Mouse (Mus musculus) embryonic facial prominence, embryonic 15.5 days (tissue): ENCODE measurements around the gene Reg3a. TPM values are rescaled to one million over a fixed set of nuclear protein-coding genes. Genes with fewer than 3 reads are reported as not detected.
"Not testable (repeated sequence)": the region's sequence is repeated elsewhere in the genome, so short reads cannot be mapped to it uniquely, and the experiment has no call there.

ENCODE experiments used
- ATAC-seq: fragments of 200-750 bp; cut with Nextera tagmentation; 2 replicates; pipeline ENCODE4 v1.8.0; 2017; ENCODE audit warnings: low read depth, moderate TSS enrichment; ENCODE audit not compliant: insufficient number of reproducible peaks, low FRiP score, low TSS enrichment
- H3K27ac ChIP-seq: fragments of 300-500 bp; sonication (generic); replicated peaks from 2 replicates; pipeline ENCODE4 v1.5.1; 2015; ENCODE audit warnings: mild to moderate bottlenecking, inconsistent platforms
- H3K27me3 ChIP-seq: fragments of 300-500 bp; sonication (generic); 2 replicates; pipeline ENCODE4 v1.6.1; 2015; ENCODE audit warnings: inconsistent platforms
- H3K36me3 ChIP-seq: fragments of 300-500 bp; sonication (generic); 2 replicates; pipeline ENCODE4 v1.6.1; 2015; ENCODE audit warnings: mild to moderate bottlenecking, inconsistent platforms
- H3K4me1 ChIP-seq: fragments of 300-500 bp; sonication (generic); 2 replicates; pipeline ENCODE4 v1.6.1; 2015; ENCODE audit warnings: inconsistent platforms
- H3K4me2 ChIP-seq: fragments of 300-500 bp; sonication (generic); replicated peaks from 2 replicates; pipeline ENCODE4 v1.6.1; 2015; ENCODE audit warnings: mild to moderate bottlenecking, inconsistent platforms
- H3K4me3 ChIP-seq: fragments of 300-500 bp; sonication (generic); replicated peaks from 2 replicates; pipeline ENCODE4 v1.5.1; 2015; ENCODE audit warnings: mild to moderate bottlenecking, inconsistent platforms
- H3K9ac ChIP-seq: fragments of 300-500 bp; sonication (generic); 2 replicates; pipeline ENCODE4 v1.6.1; 2015; ENCODE audit warnings: inconsistent platforms
- H3K9me3 ChIP-seq: fragments of 300-500 bp; sonication (generic); replicated peaks from 2 replicates; pipeline ENCODE4 v1.6.1; 2016; ENCODE audit warnings: inconsistent platforms
- WGBS: fragments of 180-500 bp; shearing (Covaris S2); methylation state at CpG from one replicate; pipeline ENCODE4 v1.1.7; 2015; 5-methylcytosine and 5-hydroxymethylcytosine counted together
- polyA plus RNA-seq: library from polyadenylated mRNA; unstranded; fragments of >200 nt; fragmentation: Nextera tagmentation; extraction: Ambion mirVana; gene quantifications from 2 replicates; pipeline ENCODE4 v1.2.1, GENCODE M21; 2015

Reg3a gene
- polyA plus RNA-seq = not detected in 2 replicates

GRCm38 (mm10) chr6:78380409-78380808 lies at the start of gene Reg3a:
Reg3a (plus strand) TSS chr6:78380709.
- Histone ChIP-seq H3K27ac (no peak within 1 kb of the TSS), H3K9ac (no peak within 1 kb of the TSS), H3K4me3 (no peak within 1 kb of the TSS), H3K36me3 (no peaks in the 10 kb centered on the region), H3K9me3 (no peaks in the 10 kb centered on the region), H3K4me1 (no peaks in the 10 kb centered on the region), H3K27me3 (no peaks in the 10 kb centered on the region), H3K4me2 (no peak within 1 kb of the TSS)
- ATAC-seq = no peak

GRCm38 (mm10) chr6:78331919-78332569 lies 48.5 kb upstream of the Reg3a start:
- Histone ChIP-seq H3K36me3 (no peaks in the 10 kb centered on the region), H3K4me1 (no peaks in the 10 kb centered on the region), H3K27ac (no peak overlapping the region), H3K9me3 (no peaks in the 10 kb centered on the region), H3K27me3 (no peaks in the 10 kb centered on the region), H3K4me3 (no peak overlapping the region), H3K4me2 (no peak overlapping the region), H3K9ac (no peak overlapping the region)
- no peak for ATAC-seq
- WGBS = 29% methylated on average over 7 of the region's 7 CpGs

GRCm38 (mm10) chr6:78340296-78340695 lies 40.2 kb upstream of the Reg3a start:
- H3K9me3 ChIP-seq = no peaks in the 10 kb centered on the region
- H3K27ac ChIP-seq = no peak overlapping the region

GRCm38 (mm10) chr6:78341689-78342088 lies 38.8 kb upstream of the Reg3a start:
- no peak for ATAC-seq
- no peak overlapping the region for H3K27ac ChIP-seq

More at GRCm38 (mm10) chr6:78340296-78340695, 40.2 kb upstream of the Reg3a start:
- Histone ChIP-seq H3K36me3 (no peaks in the 10 kb centered on the region), H3K4me2 (no peak overlapping the region), H3K4me3 (no peak overlapping the region), H3K27me3 (no peaks in the 10 kb centered on the region), H3K9ac (no peak overlapping the region), H3K4me1 (no peaks in the 10 kb centered on the region)
- no peak for ATAC-seq

DNA sequence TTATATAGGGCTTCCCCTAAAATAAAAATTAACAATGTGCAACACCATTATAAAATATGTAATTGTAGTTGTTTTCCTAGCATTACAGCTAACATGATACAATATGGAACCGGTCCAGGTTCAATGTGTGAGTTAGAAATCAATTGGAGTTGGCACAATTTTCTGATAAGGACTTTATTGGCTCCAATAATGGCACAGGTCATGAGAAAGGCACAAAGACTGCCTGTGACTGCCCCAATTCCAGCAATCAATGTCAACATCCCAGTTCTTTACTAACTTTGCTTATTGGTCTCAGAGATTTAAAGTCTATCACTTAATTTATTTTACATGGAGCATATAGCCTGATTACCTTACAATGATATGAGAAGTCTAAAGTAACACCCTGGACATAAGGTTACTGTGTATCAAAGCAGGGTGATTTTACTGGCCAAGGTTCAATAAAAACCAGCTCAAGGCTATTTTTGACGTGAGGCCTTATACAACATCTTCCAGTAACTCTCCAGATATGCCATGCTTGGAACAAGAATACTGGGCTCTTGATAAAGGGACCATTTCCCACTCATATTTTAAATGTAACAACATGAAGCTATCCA lies 18.4 kb upstream of the Reg3a start:
- WGBS = 58% methylated on average over 2 of the region's 2 CpGs
- Histone ChIP-seq H3K27me3 (no peaks in the 10 kb centered on the region), H3K4me2 (no peak overlapping the region), H3K27ac (no peak overlapping the region), H3K9ac (no peak overlapping the region), H3K36me3 (no peaks in the 10 kb centered on the region), H3K4me1 (no peaks in the 10 kb centered on the region), H3K9me3 (no peaks in the 10 kb centered on the region), H3K4me3 (no peak overlapping the region)
- no peak for ATAC-seq

More at GRCm38 (mm10) chr6:78341689-78342088, 38.8 kb upstream of the Reg3a start:
- Histone ChIP-seq H3K4me1 (no peaks in the 10 kb centered on the region), H3K4me3 (no peak overlapping the region), H3K27me3 (no peaks in the 10 kb centered on the region), H3K4me2 (no peak overlapping the region), H3K9ac (no peak overlapping the region), H3K36me3 (no peaks in the 10 kb centered on the region), H3K9me3 (no peaks in the 10 kb centered on the region)
- WGBS = 80% methylated on average over 2 of the region's 2 CpGs

- no peak within 1 kb of the TSS for H3K4me2 ChIP-seq
- H3K9me3 ChIP-seq = no peaks in the 10 kb centered on the region
- H3K4me1 ChIP-seq = no peaks in the 10 kb centered on the region
- H3K4me3 ChIP-seq = no peak within 1 kb of the TSS
- 90% methylated on average over 2 of the region's 2 CpGs for WGBS
- H3K9ac ChIP-seq = no peak within 1 kb of the TSS
- H3K36me3 ChIP-seq = no peaks in the 10 kb centered on the region
- H3K27me3 ChIP-seq = no peaks in the 10 kb centered on the region
- no peak within 1 kb of the TSS for H3K27ac ChIP-seq
- no peak for ATAC-seq
Measured at GRCm38 (mm10) chr6:78370357-78370756, 10.2 kb upstream of the Reg3a start, which contains the start of gene Reg3b. Reg3b (plus strand) TSS chr6:78370657.

DNA sequence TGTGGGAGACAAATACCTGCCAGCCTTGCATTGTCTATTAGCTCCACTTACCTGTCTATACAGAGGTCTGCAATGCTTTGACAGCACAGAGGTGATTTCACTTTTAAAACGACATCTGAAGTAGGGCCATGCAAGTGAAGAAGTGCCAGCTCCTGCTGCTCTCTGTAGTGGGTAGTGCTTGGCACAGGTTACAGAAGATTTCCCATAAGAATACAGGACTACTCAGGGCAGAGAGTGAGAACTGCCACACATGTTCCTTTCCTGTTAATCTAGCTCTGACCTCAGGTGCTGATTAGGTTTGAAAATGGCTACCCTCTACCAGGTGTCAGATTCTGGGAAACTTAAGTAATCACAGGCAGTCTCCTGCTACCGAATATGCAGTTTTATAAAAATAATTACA lies 1.7 kb upstream of the Reg3a start, which contains the start of gene Reg3d:
TSS of gene Reg3d (minus strand) at position 101 of the 400 bp plus-strand sequence.
- Histone ChIP-seq H3K4me2 (no peak within 1 kb of the TSS), H3K4me3 (no peak within 1 kb of the TSS), H3K4me1 (no peaks in the 10 kb centered on the region), H3K36me3 (no peaks in the 10 kb centered on the region), H3K27me3 (no peaks in the 10 kb centered on the region), H3K9ac (no peak within 1 kb of the TSS), H3K27ac (no peak within 1 kb of the TSS), H3K9me3 (no peaks in the 10 kb centered on the region)
- 66% methylated on average over 2 of the region's 2 CpGs for WGBS
- no peak for ATAC-seq

DNA sequence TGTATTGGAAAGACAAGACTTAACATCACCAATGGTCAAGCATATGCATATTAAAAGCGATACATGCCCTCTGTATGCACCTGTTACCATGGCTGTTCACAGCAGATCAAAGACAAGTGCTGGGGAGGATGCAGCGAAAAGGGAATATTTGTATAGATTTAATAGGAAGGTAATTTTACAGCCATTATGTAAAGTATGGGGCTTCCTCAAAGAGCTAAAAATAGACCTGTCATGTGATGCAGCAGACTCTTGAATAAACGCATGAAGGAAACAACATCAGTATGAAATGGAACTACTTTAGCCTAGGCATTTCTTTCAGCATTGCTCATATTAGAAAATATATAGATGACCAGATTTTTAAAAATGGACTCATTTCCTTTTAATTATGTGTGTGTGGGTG lies 5.1 kb downstream of the Reg3a start:
- no peak for ATAC-seq
- Histone ChIP-seq H3K36me3 (no peaks in the 10 kb centered on the region), H3K4me2 (no peak overlapping the region), H3K27me3 (no peaks in the 10 kb centered on the region), H3K4me3 (no peak overlapping the region), H3K9ac (no peak overlapping the region), H3K4me1 (no peaks in the 10 kb centered on the region), H3K27ac (no peak overlapping the region), H3K9me3 (no peaks in the 10 kb centered on the region)
- WGBS = 75% methylated on average over 3 of the region's 3 CpGs

DNA sequence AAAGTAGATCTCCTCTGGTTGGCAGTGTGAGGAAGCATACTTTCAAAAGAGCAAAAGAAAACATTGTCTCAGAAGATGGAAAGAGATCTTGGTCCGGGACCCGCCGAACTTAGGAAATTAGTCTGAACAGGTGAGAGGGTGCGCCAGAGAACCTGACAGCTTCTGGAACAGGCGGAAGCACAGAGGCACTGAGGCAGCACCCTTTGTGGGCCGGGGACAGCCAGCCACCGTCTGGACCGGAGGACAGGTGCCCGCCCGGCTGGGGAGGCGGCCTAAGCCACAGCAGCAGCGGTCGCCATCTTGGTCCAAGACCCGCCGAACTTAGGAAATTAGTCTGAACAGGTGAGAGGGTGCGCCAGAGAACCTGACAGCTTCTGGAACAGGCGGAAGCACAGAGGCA lies 14.8 kb downstream of the Reg3a start, which contains the start of gene Reg2:
TSS of gene Reg2 (plus strand) at position 301 of the 400 bp plus-strand sequence.
- not testable (repeated sequence) for H3K36me3 ChIP-seq, H3K4me1 ChIP-seq, H3K4me2 ChIP-seq, H3K27me3 ChIP-seq, H3K9ac ChIP-seq, ATAC-seq, H3K27ac ChIP-seq, H3K4me3 ChIP-seq, H3K9me3 ChIP-seq
- WGBS = 97% methylated on average over 4 of the region's 17 CpGs

DNA sequence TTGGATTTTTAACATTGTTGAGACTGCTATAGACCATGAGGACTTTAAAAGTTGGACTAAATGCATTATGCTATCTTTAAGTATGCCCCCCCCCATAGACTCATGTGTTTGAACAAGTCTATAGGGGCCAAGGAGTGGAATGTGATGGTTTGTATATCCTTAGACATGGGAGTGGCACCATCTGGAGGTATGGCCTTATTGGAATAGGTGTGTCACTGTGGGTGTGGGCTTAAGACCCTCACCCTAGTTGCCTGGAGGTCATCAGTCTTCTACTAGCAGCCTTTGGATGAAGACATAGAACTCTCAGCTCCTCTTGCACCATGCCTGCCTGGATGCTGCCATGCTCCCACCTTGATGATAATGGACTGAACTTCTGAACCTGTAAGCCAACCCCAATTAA lies 41.9 kb downstream of the Reg3a start, which contains the start of gene Reg1:
TSS of gene Reg1 (plus strand) at position 301 of the 400 bp plus-strand sequence.
- not testable (repeated sequence) for H3K4me2 ChIP-seq, ATAC-seq, H3K4me3 ChIP-seq, H3K36me3 ChIP-seq, H3K27ac ChIP-seq, H3K9me3 ChIP-seq, H3K27me3 ChIP-seq, H3K4me1 ChIP-seq, H3K9ac ChIP-seq

- Histone ChIP-seq H3K27me3 (no peaks in the 10 kb centered on the region), H3K9me3 (no peaks in the 10 kb centered on the region), H3K36me3 (no peaks in the 10 kb centered on the region), H3K27ac (no peak overlapping the region), H3K4me1 (no peaks in the 10 kb centered on the region), H3K4me2 (no peak overlapping the region), H3K9ac (no peak overlapping the region), H3K4me3 (no peak overlapping the region)
- ATAC-seq = no peak
- 81% methylated on average over 3 of the region's 3 CpGs for WGBS
Measured at GRCm38 (mm10) chr6:78425497-78425896, 45.0 kb downstream of the Reg3a start.
